Mouse (Mus musculus) stomach, postnatal 0 days (tissue): Measurements from ENCODE around the gene Dnpep.

ENCODE experiments used
- CTCF ChIP-seq: IDR thresholded peaks from 2 replicates; pipeline ENCODE4 v1.5.1; 2016; ENCODE audit warnings: antibody characterized with exemption, low read depth, mild to moderate bottlenecking, moderate library complexity
- EP300 ChIP-seq: optimal IDR thresholded peaks from 2 replicates; pipeline ENCODE3; 2016; ENCODE audit warnings: antibody characterized with exemption

DNA sequence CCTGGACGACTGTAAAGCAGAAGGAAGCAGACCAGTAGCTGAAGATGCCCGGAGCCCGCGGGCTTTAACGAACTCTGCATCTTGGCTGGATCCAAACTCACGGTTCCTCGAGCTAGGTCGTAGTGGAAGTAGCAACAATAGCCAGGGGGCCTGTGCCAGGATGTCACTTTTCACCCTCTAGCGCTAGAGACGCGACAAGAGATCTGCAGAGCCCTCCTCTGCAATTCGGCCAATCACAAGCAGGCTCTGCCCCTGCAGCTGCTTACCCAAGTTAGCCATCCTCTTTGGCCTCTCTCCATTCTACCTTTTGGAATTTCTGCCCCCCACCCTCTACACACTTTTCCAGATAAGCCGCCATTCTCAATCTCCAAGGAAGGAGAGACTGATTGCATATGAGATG is 39.6 kb downstream of the Dnpep start, which contains the start of gene Resp18:
- TF ChIP-seq CTCF (no peak), EP300 (no peak)
